Mouse (Mus musculus): ENCODE data around the gene Krtap4-7. TPM values are rescaled to one million over a fixed set of nuclear protein-coding genes. Genes with fewer than 3 reads are reported as not detected.
"Not testable (repeated sequence)": the region's sequence is repeated elsewhere in the genome, so short reads cannot be mapped to it uniquely, and the experiment has no call there.

Krtap4-7 gene
- total RNA-seq (2021): not detected

DNA sequence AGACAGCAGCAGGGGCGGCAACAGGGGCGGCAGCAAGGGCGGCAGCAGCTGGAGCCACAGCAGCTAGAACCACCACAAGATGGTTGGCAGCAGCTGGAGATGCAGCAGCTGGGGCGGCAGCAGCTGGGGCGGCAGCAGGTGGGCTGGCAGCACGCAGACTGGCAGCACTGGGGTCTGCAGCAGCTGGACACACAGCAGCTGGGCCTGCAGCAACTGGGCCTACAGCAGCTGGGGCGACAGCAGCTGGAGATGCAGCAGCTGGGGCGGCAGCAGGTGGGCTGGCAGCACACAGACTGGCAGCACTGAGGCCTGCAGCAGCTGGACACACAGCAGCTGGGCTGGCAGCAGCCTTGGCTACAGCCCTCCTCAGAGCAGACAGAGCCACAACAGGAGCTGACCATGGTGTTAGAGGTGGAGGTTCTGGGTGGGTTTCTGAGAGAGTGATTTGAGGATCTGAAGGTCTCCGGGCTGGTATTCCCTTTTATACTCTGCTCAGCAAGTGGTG lies at the start of gene Krtap4-7:
Gene Krtap4-7 (minus strand): TSS at position 455 of the 505 bp plus-strand sequence.
- DNase-seq; intact Hi-C loops (cut with DNase I): not testable (repeated sequence)

GRCm38 (mm10) chr11:99690463-99690862 lies 46.6 kb upstream of the Krtap4-7 start, which contains the start of gene Gm14190:
Gene Gm14190, minus strand, starts transcription at chr11:99690740.
- no peak for DNase-seq
- intact Hi-C loops (cut with DNase I): no loop called here

DNA sequence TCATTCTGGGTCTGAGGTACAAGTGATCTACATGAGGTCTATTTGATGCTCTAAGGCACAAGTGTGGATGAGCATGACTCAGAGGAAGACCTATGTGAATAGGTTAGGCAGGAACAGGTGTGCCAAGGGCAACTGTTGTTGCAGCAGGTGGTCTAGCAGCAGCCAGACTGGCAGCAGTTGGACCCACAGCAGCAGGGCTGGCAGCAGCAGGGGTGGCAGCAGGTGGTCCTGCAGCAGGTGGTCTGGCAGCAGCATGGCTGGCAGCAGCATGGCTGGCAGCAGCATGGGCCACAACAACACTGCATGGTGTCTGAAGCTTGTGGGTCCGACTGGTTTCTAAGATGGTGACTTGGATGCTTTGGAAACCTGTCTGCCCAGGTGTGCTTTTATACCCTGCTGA lies 41.3 kb upstream of the Krtap4-7 start:
- DNase-seq: not testable (repeated sequence)
- intact Hi-C loops (cut with DNase I): loop anchor here (1.0 kb wide), 1 partner anchor 39 kb away; no protein-coding TSS in a partner anchor

DNA sequence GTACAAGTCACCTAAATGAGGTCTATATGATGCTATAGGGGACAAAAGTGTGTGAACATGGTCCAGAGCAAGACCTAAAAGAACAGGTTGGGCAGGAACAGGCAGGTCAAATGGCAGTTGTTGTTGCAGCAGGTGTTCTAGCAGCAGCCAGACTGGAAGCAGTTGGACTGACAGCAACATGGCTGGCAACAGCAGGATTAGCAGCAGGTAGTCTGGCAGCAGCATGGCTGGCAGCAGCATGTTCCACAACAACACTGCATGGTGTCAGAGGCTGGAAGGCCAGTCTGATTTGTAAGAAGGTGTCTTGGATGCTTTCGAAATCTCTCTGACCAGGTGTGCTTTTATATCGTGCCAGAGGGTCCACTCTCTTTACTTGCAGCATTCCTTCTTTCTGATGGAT lies 39.6 kb upstream of the Krtap4-7 start:
- intact Hi-C loops (cut with DNase I): no loop called here
- no peak for DNase-seq

DNA sequence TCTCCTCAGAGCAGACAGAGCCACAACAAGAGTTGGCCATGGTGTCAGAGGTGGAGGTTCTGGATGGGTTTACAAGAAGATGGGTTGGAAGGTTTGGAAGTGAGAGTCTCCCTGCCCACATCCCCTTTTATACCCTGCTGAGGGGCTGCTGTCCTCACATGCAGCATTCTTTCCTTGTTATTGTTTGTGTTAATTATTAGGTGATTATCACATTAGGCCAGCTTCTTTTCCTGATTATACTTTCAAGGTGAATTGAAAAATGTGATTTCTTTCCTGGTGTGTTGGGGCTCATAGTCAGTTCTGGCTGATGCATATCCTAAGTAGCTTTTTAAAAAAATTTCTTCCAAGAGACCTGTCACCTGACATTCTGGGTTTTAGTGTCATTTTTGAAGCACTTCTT lies 22.0 kb upstream of the Krtap4-7 start, which contains the start of gene Krtap4-6:
Gene Krtap4-6 (minus strand): TSS at position 101 of the 400 bp plus-strand sequence.
- DNase-seq: no peak
- intact Hi-C loops (cut with DNase I): no loop called here

GRCm38 (mm10) chr11:99662802-99663201 lies 18.9 kb upstream of the Krtap4-7 start:
- no peak for DNase-seq
- intact Hi-C loops (cut with DNase I): no loop called here

GRCm38 (mm10) chr11:99659256-99659655 lies 15.4 kb upstream of the Krtap4-7 start:
- intact Hi-C loops (cut with DNase I): no loop called here
- DNase-seq: no peak

GRCm38 (mm10) chr11:99658467-99659010 lies 14.7 kb upstream of the Krtap4-7 start, which contains the start of gene Gm11563:
Gene Gm11563, minus strand, starts transcription at chr11:99658960.
- DNase-seq; intact Hi-C loops (cut with DNase I): not testable (repeated sequence)

DNA sequence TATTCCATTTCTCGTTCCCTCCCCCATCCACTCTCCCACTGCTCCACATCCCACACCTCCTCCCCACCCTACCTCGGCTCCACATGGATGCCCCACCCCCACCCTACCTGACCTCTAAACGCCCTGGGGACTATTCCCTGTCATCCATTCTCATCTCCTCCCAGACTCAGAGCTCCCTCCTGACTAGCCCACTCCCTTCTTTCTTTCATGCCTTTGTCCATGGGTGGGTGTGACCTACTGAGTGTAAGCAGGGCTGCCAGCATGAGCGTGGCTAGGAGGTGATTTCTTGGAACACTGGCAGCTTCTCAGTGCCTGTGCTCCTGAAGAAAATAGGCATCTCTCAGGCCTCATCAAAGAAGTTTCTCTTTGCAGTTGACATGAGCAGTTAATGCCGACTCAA lies 13.2 kb upstream of the Krtap4-7 start:
- intact Hi-C loops (cut with DNase I): no loop called here
- DNase-seq: no peak

- DNase-seq: no peak
- intact Hi-C loops (cut with DNase I): no loop called here
These were observed 6.2 kb upstream of the Krtap4-7 start, which contains the start of gene Gm11555 for GRCm38 (mm10) chr11:99650136-99650535. Gene Gm11555, minus strand, starts transcription at chr11:99650236.

- intact Hi-C loops (cut with DNase I): no loop called here
- no peak for DNase-seq
These were observed 2.6 kb upstream of the Krtap4-7 start for GRCm38 (mm10) chr11:99646444-99646843.

DNA sequence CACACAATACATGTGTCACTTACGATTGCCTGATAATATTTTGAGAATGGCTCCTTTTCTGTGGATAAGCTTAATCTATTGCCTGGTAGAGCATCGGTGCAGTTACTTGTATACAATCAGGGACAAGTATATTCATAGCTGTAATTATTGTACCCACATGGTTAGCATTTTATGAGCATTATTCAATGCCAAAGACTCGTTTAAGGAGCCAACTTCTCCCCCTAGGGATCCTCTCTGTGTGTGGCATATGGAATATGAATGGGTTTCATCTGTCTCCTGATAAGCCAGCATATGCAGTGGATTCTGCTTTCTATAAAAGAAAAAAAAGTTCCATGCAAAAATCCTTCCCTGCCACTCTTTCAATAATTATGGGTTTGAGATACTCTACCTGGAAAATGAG lies 462 bp upstream of the Krtap4-7 start:
- intact Hi-C loops (cut with DNase I): no loop called here

DNA sequence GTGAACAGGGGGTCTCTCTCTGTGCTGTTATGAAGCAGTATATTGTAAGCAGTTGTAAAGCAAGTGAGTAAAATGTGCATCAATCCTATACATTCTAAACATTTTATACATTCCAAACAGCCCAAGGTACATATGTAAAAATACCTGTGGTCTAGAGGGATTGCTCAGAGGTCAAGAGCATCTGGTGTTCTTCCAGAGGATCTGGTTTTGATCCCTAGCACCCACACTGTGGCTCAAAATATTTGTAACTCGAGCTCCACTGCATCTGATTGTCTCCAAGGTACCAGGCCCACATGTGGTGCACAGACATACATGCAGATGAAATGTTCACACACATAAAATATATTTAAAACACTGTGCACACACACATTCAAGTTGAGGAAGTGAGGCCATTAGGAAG lies 3.0 kb downstream of the Krtap4-7 start:
- intact Hi-C loops (cut with DNase I): no loop called here
- DNase-seq: no peak

More for the DNA sequence above, 462 bp upstream of the Krtap4-7 start:
- DNase-seq: no peak

- intact Hi-C loops (cut with DNase I): no loop called here
- DNase-seq: no peak
These were observed 6.8 kb downstream of the Krtap4-7 start for GRCm38 (mm10) chr11:99637086-99637485.

GRCm38 (mm10) chr11:99634653-99635134 lies 9.2 kb downstream of the Krtap4-7 start, which contains the start of gene Krtap4-2:
Gene Krtap4-2, minus strand, starts transcription at chr11:99635084.
- intact Hi-C loops (cut with DNase I): no loop called here
- DNase-seq: no peak

DNA sequence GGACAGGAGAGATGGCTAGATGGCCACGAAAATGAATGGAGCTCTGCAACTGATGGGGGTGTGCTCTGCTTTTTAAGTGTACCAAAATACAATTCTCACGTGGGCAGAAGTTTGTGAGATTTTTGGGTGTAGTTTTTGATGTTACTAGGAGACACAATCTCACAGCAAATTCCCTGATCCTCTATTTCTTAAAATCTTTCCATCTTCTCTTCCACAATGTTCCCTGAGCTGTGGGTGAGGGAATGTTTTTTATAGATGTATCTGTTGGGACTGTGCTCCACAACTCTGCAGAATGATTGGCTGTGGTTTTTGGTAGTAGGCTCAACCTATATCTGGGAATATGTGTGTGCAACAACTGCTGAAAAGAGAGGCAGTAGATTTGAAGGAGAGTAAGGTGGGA lies 10.6 kb downstream of the Krtap4-7 start:
- intact Hi-C loops (cut with DNase I): no loop called here
- no peak for DNase-seq

DNA sequence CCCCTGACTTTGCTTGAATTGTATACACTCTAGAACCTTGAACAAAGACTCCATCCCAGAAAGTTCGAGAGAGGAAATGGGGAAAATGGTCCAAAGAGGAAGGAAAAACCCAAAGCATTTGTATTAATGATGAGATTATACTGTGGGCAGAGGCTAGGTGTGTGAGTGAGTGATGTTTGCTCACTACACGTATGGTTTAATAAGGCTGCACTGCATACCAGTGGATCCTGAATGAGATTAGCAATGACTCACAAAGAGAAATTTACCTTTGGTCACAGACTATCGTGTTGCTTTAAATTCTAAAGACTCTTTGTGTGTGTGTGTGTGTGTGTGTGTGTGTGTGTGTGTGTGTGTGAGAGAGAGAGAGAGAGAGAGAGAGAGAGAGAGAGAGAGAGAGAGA lies 13.0 kb downstream of the Krtap4-7 start:
- no peak for DNase-seq
- intact Hi-C loops (cut with DNase I): no loop called here

DNA sequence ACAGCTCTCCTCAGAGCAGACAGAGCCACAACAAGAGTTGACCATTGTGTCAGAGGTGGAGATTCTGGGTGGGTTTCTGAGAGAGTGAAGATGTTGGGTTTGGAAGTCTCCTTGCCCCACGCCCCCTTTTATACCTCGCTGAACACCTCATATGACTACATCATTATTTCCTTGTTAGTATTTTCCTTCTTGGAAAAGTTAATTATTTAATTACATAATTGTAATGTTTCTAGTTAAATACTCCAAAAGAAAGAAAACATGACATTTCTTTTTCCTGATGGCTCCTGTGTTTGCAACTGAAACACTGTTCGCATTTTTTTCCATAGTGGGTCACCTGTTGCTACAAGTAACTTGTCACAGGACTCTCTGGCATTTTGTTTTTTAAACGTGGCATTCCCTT lies 15.8 kb downstream of the Krtap4-7 start, which contains the start of gene Krtap4-1:
Gene Krtap4-1 (minus strand): TSS at position 101 of the 400 bp plus-strand sequence.
- intact Hi-C loops (cut with DNase I): no loop called here
- DNase-seq: no peak

GRCm38 (mm10) chr11:99620335-99620734 lies 23.6 kb downstream of the Krtap4-7 start, which contains the start of gene Gm11562:
Gene Gm11562, minus strand, starts transcription at chr11:99620435.
- no peak for DNase-seq
- intact Hi-C loops (cut with DNase I): no loop called here

GRCm38 (mm10) chr11:99614796-99615363 lies 29.0 kb downstream of the Krtap4-7 start, which contains the start of gene Krtap2-4:
Gene Krtap2-4, minus strand, starts transcription at chr11:99614846.
- no peak for DNase-seq
- intact Hi-C loops (cut with DNase I): no loop called here

DNA sequence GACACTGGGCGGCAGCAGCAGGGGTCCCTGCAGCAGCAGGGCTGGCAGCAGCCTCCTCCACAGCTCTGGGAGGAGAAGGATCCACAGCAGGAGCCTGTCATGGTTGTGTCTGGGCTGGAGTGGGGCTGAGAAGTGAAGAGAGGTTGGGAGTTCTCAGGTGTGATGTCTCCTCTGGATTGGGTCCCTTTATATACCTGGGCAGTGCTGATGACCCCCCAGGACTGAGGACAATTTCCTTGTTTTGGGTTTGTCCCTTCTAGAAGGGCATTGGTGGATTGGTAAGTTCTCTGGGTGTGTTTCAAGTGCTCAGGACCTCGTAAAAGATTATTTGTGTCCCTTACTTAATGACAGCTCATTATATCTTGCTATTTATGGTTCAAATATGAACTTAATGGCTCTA lies 33.8 kb downstream of the Krtap4-7 start, which contains the start of gene Gm11937:
Gene Gm11937 (minus strand): TSS at position 101 of the 400 bp plus-strand sequence.
- DNase-seq; intact Hi-C loops (cut with DNase I): not testable (repeated sequence)
